Mouse (Mus musculus) neural tube, embryonic 11.5 days (tissue): ENCODE results near the gene H2-T23. TPM values are rescaled to one million over a fixed set of nuclear protein-coding genes. Genes with fewer than 3 reads are reported as not detected.

Experiments used
- ATAC-seq: fragments of 200-750 bp; cut with Nextera tagmentation; 2 replicates; pipeline ENCODE4 v1.8.0; 2017; ENCODE audit warnings: moderate number of reproducible peaks, mild to moderate bottlenecking, moderate TSS enrichment, moderate library complexity; ENCODE audit not compliant: insufficient read depth, low FRiP score, low TSS enrichment
- DNase-seq: peaks from one replicate; pipeline ENCODE4 v3.0.0-alpha.2; 2015; ENCODE audit warnings: low spot score
- H3K27ac ChIP-seq: fragments of 300-500 bp; sonication (generic); 2 replicates; pipeline ENCODE4 v1.5.1; 2014; ENCODE audit warnings: low read depth, mild to moderate bottlenecking, low read length
- H3K27me3 ChIP-seq: fragments of 300-500 bp; sonication (generic); 2 replicates; pipeline ENCODE4 v1.6.1; 2014; ENCODE audit warnings: mild to moderate bottlenecking, low read length, mixed read lengths; ENCODE audit not compliant: control insufficient read depth, insufficient read depth
- H3K36me3 ChIP-seq: fragments of 300-500 bp; sonication (generic); 2 replicates; pipeline ENCODE4 v1.6.1; 2014; ENCODE audit warnings: mild to moderate bottlenecking, low read length, moderate library complexity, mixed read lengths; ENCODE audit not compliant: control insufficient read depth, insufficient read depth
- H3K4me1 ChIP-seq: fragments of 300-500 bp; sonication (generic); 2 replicates; pipeline ENCODE4 v1.6.1; 2014; ENCODE audit warnings: low read length, mixed read lengths; ENCODE audit not compliant: control insufficient read depth, insufficient read depth
- H3K4me2 ChIP-seq: fragments of 300-500 bp; sonication (generic); 2 replicates; pipeline ENCODE4 v1.6.1; 2014; ENCODE audit warnings: low read depth, mild to moderate bottlenecking, moderate library complexity
- H3K4me3 ChIP-seq: fragments of 300-500 bp; sonication (generic); 2 replicates; pipeline ENCODE4 v1.5.1; 2014; ENCODE audit warnings: low read depth, low read length
- H3K9ac ChIP-seq: fragments of 300-500 bp; sonication (generic); 2 replicates; pipeline ENCODE4 v1.6.1; 2014; ENCODE audit warnings: mild to moderate bottlenecking, low read length
- H3K9me3 ChIP-seq: fragments of 300-500 bp; sonication (generic); 2 replicates; pipeline ENCODE4 v1.6.1; 2016; ENCODE audit warnings: low read length; ENCODE audit not compliant: control insufficient read depth
- WGBS: fragments of 180-500 bp; shearing (Covaris S2); extraction: QIAGEN DNeasy Blood & Tissue Kit; methylation state at CpG from one replicate; pipeline ENCODE4 v1.1.7; 2014; 5-methylcytosine and 5-hydroxymethylcytosine counted together
- polyA plus RNA-seq: library from polyadenylated mRNA; unstranded; fragments of >200 nt; fragmentation: Nextera tagmentation; extraction: Ambion mirVana; gene quantifications from 2 replicates; pipeline ENCODE4 v1.2.1, GENCODE M21; 2014

The H2-T23 gene
- polyA plus RNA-seq, 1 experiment from 2014 or later, result 2.7 TPM

DNA sequence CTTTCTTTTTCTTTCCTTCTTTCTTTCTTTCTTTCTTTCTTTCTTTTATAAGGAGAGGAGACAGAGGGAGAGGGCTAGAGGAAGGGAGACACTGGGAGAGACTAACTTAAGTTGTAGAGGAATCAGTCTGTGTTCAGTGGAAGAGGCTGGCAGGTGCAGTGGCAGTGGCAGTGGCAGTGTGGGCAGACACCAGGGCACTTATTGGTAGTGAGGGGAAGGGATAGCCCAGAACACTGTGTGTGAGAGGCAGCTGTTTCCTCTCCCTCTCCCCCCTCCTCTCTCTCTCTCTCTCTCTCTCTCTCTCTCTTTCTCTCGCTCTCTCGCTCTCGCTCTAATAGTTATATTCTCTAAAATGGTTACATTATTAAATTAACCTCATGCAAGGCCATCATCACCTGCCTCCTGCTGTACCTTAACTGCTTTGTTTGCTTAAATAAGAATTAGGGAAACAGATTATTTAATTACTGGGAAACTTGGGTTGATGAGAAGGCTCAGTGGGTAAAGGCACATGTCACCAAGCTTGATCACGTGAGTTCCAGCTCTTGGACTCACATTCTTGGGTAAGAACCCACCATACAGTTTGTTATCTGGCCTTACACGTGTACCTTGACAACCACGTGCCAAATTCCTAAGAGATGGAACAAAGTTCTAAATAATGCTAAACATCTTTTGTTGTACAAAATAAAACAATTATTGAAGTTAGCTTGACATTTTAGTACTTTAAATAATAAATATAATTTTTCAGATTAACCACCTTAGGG, 33.9 kb downstream of the H2-T23 start:
- 92% methylated on average over 6 of the region's 6 CpGs for WGBS

DNA sequence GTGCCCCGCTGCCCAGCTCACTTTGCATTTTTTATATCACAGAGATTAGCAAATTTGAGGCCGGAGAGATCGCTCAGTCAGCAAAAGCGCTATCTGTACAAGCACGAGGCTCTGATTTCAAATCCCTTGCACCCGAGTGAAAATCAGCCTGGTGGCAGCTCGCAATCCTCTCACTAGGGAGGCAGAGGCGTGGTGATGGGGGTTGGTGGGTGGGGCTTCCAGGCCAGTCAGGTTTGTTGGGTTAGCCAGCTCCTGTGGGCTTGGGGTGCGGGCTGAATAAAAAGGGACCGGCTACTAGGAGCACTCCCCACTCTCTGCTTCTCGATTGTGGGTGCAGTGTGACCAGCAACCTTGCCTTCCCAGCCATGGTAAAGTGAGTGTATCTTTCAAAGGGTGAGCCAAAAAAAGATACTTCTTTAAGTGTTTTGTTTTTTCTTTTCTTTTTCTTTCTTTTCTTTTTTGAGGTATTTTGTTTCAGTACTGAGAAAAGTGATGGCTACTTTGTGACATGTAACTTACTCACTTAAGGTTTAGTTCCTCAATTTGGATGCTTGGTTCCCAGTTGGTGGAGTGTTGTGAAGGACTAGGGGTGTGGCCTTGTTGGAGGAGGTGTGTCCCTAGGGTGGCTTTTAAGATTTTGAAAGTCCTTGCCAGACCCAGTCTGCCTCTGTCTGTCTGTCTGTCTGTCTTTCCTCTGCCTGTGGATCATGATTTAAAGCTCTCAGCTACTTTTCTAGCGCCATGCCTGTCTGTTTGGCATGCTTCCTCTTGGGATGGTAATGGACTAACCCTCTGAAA, 34.7 kb downstream of the H2-T23 start:
- H3K4me1 ChIP-seq, result peaks cover 4% of the 10 kb centered on the region; the same call in 1 of the 2 replicates
- H3K27me3 ChIP-seq, result no peaks in the 10 kb centered on the region
- no peak overlapping the region for H3K4me3 ChIP-seq
- H3K27ac ChIP-seq, result no peak overlapping the region
- 58% methylated on average over 12 of the region's 12 CpGs for WGBS
- H3K9me3 ChIP-seq, result no peaks in the 10 kb centered on the region
- H3K4me2 ChIP-seq, result no peak overlapping the region
- no peak overlapping the region for H3K9ac ChIP-seq
- no peaks in the 10 kb centered on the region for H3K36me3 ChIP-seq
- DNase-seq (no peak), ATAC-seq (no peak)

More for the DNA sequence above, 33.9 kb downstream of the H2-T23 start:
- H3K4me2 ChIP-seq, result no peak overlapping the region
- ATAC-seq (no peak), DNase-seq (no peak)
- H3K36me3 ChIP-seq, result no peaks in the 10 kb centered on the region
- no peaks in the 10 kb centered on the region for H3K9me3 ChIP-seq
- H3K27ac ChIP-seq, result no peak overlapping the region
- H3K4me1 ChIP-seq, result peaks cover 4% of the 10 kb centered on the region; the same call in 1 of the 2 replicates
- H3K9ac ChIP-seq, result no peak overlapping the region
- no peak overlapping the region for H3K4me3 ChIP-seq
- H3K27me3 ChIP-seq, result no peaks in the 10 kb centered on the region

DNA sequence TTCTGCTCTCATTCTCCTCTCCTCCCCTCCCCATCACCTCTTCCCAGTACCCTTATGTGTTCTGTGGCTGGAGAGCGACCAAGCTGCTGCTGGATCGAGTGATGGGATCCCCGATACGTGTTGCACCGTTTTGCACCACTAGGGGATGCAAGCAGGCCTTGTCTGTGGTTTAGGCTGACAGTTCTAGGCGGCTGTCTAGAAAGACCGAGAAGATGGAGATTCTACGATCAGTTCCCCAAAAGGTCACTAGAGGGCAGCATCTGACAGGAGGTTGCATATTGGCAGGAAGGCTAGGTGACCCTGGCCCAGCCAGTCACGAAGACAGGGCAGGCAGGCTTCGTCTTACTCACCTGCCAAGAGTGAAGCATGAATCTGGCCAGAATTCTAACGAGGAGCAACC, 35.7 kb downstream of the H2-T23 start:
- Histone ChIP-seq H3K27me3 (no peaks in the 10 kb centered on the region), H3K9ac (no peak overlapping the region), H3K36me3 (no peaks in the 10 kb centered on the region), H3K4me3 (no peak overlapping the region), H3K4me2 (no peak overlapping the region), H3K4me1 (peaks cover 4% of the 10 kb centered on the region; the same call in 1 of the 2 replicates), H3K27ac (no peak overlapping the region), H3K9me3 (no peaks in the 10 kb centered on the region)
- DNase-seq (peak; percentile 89), ATAC-seq (peak; percentile 64)
- WGBS, result 3% methylated on average over 11 of the region's 11 CpGs

GRCm38 (mm10) chr17:35994879-35995240, 37.8 kb downstream of the H2-T23 start:
- Histone ChIP-seq H3K27me3 (no peaks in the 10 kb centered on the region), H3K36me3 (no peaks in the 10 kb centered on the region), H3K4me3 (peak overlapping the region; percentile 64), H3K9me3 (no peaks in the 10 kb centered on the region), H3K4me1 (peaks cover 4% of the 10 kb centered on the region; the same call in 1 of the 2 replicates), H3K9ac (peak overlapping the region; percentile 62), H3K27ac (no peak overlapping the region), H3K4me2 (peak overlapping the region; percentile 68)
- 2% methylated on average over 14 of the region's 14 CpGs for WGBS
- peak; percentile 22 for DNase-seq
- ATAC-seq, result no peak

DNA sequence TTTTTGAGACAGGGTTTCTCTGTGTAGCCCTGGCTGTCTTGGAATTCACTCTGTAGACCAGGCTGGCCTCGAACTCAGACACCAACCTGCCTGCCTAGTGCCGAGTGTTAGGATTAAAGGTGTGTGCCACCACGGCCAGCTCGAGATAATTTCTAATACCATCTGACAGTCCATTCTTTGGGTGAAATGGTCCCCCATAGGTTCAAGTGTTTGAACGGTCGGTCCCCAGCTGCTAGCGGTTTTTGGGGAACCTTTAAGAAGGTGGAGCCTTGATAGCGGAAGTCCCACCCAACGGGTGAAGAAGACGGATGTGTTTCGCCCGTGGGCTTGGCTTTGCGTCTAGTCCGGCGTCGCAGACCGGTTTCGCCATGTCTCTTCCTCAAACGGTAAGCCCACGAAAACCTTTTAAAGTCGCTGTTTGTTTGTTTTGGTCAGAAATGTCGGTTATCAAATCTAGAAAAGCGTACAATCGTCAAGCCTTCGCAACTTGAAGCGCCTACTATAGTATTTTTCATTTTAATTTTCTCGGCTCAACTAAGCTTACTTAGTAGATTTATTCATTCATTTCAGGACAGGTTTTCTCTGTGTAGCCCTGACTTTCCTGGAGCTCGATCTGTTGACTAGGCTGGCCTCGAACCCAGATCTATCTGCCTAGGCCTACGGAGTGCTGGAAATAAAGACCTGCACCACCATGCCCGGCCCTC, 38.3 kb downstream of the H2-T23 start:
- DNase-seq (peak; percentile 88), ATAC-seq (peak; percentile 67)
- H3K9me3 ChIP-seq, result no peaks in the 10 kb centered on the region
- H3K27me3 ChIP-seq, result no peaks in the 10 kb centered on the region
- H3K4me1 ChIP-seq, result peaks cover 4% of the 10 kb centered on the region; the same call in 1 of the 2 replicates
- peak overlapping the region; percentile 62 for H3K9ac ChIP-seq
- peak overlapping the region; percentile 64 for H3K4me3 ChIP-seq
- WGBS, result 4% methylated on average over 31 of the region's 31 CpGs
- H3K4me2 ChIP-seq, result peak overlapping the region; percentile 68
- H3K36me3 ChIP-seq, result 0 out of 2 replicates have a peak, but pooled peaks cover 3% of the 10 kb centered on the region
- H3K27ac ChIP-seq, result no peak overlapping the region

- Histone ChIP-seq H3K27me3 (no peaks in the 10 kb centered on the region), H3K4me3 (peak overlapping the region; percentile 12; the same call in 1 of the 2 replicates), H3K4me1 (peaks cover 4% of the 10 kb centered on the region; the same call in 1 of the 2 replicates), H3K9ac (no peak overlapping the region), H3K27ac (no peak overlapping the region), H3K4me2 (peak overlapping the region; percentile 25; the same call in 1 of the 2 replicates), H3K9me3 (no peaks in the 10 kb centered on the region), H3K36me3 (peaks cover 7% of the 10 kb centered on the region; the same call in 1 of the 2 replicates)
- ATAC-seq, result peak; percentile 77
- WGBS, result 9% methylated on average over 17 of the region's 17 CpGs
- DNase-seq, result peak; percentile 84
These were observed 39.0 kb downstream of the H2-T23 start for GRCm38 (mm10) chr17:35993675-35994074.

GRCm38 (mm10) chr17:35991781-35992180, 40.9 kb downstream of the H2-T23 start:
- Histone ChIP-seq H3K4me3 (no peak overlapping the region), H3K36me3 (peaks cover 7% of the 10 kb centered on the region; the same call in 1 of the 2 replicates), H3K9ac (no peak overlapping the region), H3K4me1 (peaks cover 4% of the 10 kb centered on the region; the same call in 1 of the 2 replicates), H3K4me2 (no peak overlapping the region), H3K27ac (no peak overlapping the region), H3K27me3 (no peaks in the 10 kb centered on the region), H3K9me3 (no peaks in the 10 kb centered on the region)
- DNase-seq (no peak), ATAC-seq (no peak)
- WGBS, result 58% methylated on average over 10 of the region's 10 CpGs

GRCm38 (mm10) chr17:35981776-35982175, 50.9 kb downstream of the H2-T23 start:
- Histone ChIP-seq H3K36me3 (peaks cover 11% of the 10 kb centered on the region), H3K4me2 (no peak overlapping the region), H3K27ac (no peak overlapping the region), H3K4me1 (peaks cover 10% of the 10 kb centered on the region), H3K9me3 (no peaks in the 10 kb centered on the region), H3K27me3 (no peaks in the 10 kb centered on the region), H3K4me3 (no peak overlapping the region), H3K9ac (no peak overlapping the region)
- 92% methylated on average over 9 of the region's 9 CpGs for WGBS
- no peak for ATAC-seq
- no peak for DNase-seq
